Mouse (Mus musculus): Measurements from ENCODE around the gene Rnaseh2a. TPM values are rescaled to one million over a fixed set of nuclear protein-coding genes. Genes with fewer than 3 reads are reported as not detected.
"Not testable (repeated sequence)": the region's sequence is repeated elsewhere in the genome, so short reads cannot be mapped to it uniquely, and the experiment has no call there.

Rnaseh2a gene
- polyA plus RNA-seq, 1 experiment from 2014 or later = 114 TPM

GRCm38 (mm10) chr8:84907979-84908378 lies 61.6 kb downstream of the Rnaseh2a start:
- Histone ChIP-seq H3K4me1 (replicated peaks; ENCODE audit: control insufficient read depth, insufficient read depth, low read length) (peaks cover 16% of the 10 kb centered on the region), H3K4me3 (ENCODE audit: low read length) (peak overlapping the region; percentile 72), H3K9ac (ENCODE audit: low read length) (peak overlapping the region; percentile 84; the same call in 1 of the 2 replicates), H3K4me2 (ENCODE audit: low read depth, low read length) (peak overlapping the region; percentile 93), H3K27me3 (ENCODE audit: control insufficient read depth, insufficient read depth, low read depth, low read length) (peaks cover 17% of the 10 kb centered on the region)
- ATAC-seq (ENCODE audit: low read depth); H3K36me3 ChIP-seq (ENCODE audit: control insufficient read depth, insufficient read depth, low read length); H3K27ac ChIP-seq (ENCODE audit: low read length); H3K9me3 ChIP-seq (ENCODE audit: control insufficient read depth, low read length): not testable (repeated sequence)
- 29% methylated on average over 6 of the region's 7 CpGs for WGBS

GRCm38 (mm10) chr8:84907493-84907892 lies 62.1 kb downstream of the Rnaseh2a start:
- peaks cover 12% of the 10 kb centered on the region for H3K27me3 ChIP-seq (ENCODE audit: control insufficient read depth, insufficient read depth, low read depth, low read length)
- no peak overlapping the region for H3K9ac ChIP-seq (ENCODE audit: low read length)
- ATAC-seq (ENCODE audit: low read depth) = no peak
- H3K4me1 ChIP-seq (replicated peaks; ENCODE audit: control insufficient read depth, insufficient read depth, low read length) = peaks cover 12% of the 10 kb centered on the region
- 59% methylated on average over 8 of the region's 8 CpGs for WGBS
- no peaks in the 10 kb centered on the region for H3K9me3 ChIP-seq (ENCODE audit: control insufficient read depth, low read length)
- no peak overlapping the region for H3K4me2 ChIP-seq (ENCODE audit: low read depth, low read length)
- no peaks in the 10 kb centered on the region for H3K36me3 ChIP-seq (ENCODE audit: control insufficient read depth, insufficient read depth, low read length)
- no peak overlapping the region for H3K27ac ChIP-seq (ENCODE audit: low read length)
- no peak overlapping the region for H3K4me3 ChIP-seq (ENCODE audit: low read length)

- H3K9ac ChIP-seq (ENCODE audit: low read length) = no peak overlapping the region
- H3K4me2 ChIP-seq (ENCODE audit: low read depth, low read length) = no peak overlapping the region
- H3K27me3 ChIP-seq (ENCODE audit: control insufficient read depth, insufficient read depth, low read depth, low read length) = peaks cover 9% of the 10 kb centered on the region
- no peak overlapping the region for H3K27ac ChIP-seq (ENCODE audit: low read length)
- H3K4me3 ChIP-seq (ENCODE audit: low read length) = no peak overlapping the region
- no peak for ATAC-seq (ENCODE audit: low read depth)
- peaks cover 11% of the 10 kb centered on the region for H3K4me1 ChIP-seq (replicated peaks; ENCODE audit: control insufficient read depth, insufficient read depth, low read length)
- no peaks in the 10 kb centered on the region for H3K9me3 ChIP-seq (ENCODE audit: control insufficient read depth, low read length)
- 89% methylated on average over 9 of the region's 9 CpGs for WGBS
- H3K36me3 ChIP-seq (ENCODE audit: control insufficient read depth, insufficient read depth, low read length) = no peaks in the 10 kb centered on the region
Measured at GRCm38 (mm10) chr8:84907037-84907436, 62.5 kb downstream of the Rnaseh2a start.

Small RNAs within 50 kb of the gene (microRNA-seq; reads per million reads assigned to microRNA genes)
- not detected for gene Gm24197

Other genes starting within 250 kb of the Rnaseh2a start
- gene G430095P16Rik, start 246.8 kb downstream of the Rnaseh2a start, polyA plus RNA-seq (2015; fragmentation: Nextera tagmentation; extraction: Ambion mirVana) = 3.1 and 3.7 TPM in 2 replicates
- 43.9 and 44.6 TPM in 2 replicates for gene Nfix, start 169.4 kb downstream of the Rnaseh2a start, polyA plus RNA-seq (2015; fragmentation: Nextera tagmentation; extraction: Ambion mirVana)
- 6.3 and 6.5 TPM in 2 replicates for gene Dand5, start 146.9 kb downstream of the Rnaseh2a start, polyA plus RNA-seq (2015; fragmentation: Nextera tagmentation; extraction: Ambion mirVana)
- gene Gadd45gip1, start 138.2 kb downstream of the Rnaseh2a start, polyA plus RNA-seq (2015; fragmentation: Nextera tagmentation; extraction: Ambion mirVana) = 38.6 and 43.0 TPM in 2 replicates
- 110 and 120 TPM in 2 replicates for gene Rad23a, start 129.1 kb downstream of the Rnaseh2a start, polyA plus RNA-seq (2015; fragmentation: Nextera tagmentation; extraction: Ambion mirVana)
- 980 and 996 TPM in 2 replicates for gene Calr, start 122.8 kb downstream of the Rnaseh2a start, polyA plus RNA-seq (2015; fragmentation: Nextera tagmentation; extraction: Ambion mirVana)
- gene Farsa, start 112.8 kb downstream of the Rnaseh2a start, polyA plus RNA-seq (2015; fragmentation: Nextera tagmentation; extraction: Ambion mirVana) = 90.1 and 93.3 TPM in 2 replicates
- 58.7 and 59.6 TPM in 2 replicates for gene Syce2, start 97.7 kb downstream of the Rnaseh2a start, polyA plus RNA-seq (2015; fragmentation: Nextera tagmentation; extraction: Ambion mirVana)
- 36.7 and 37.3 TPM in 2 replicates for gene Gcdh, start 75.8 kb downstream of the Rnaseh2a start, polyA plus RNA-seq (2015; fragmentation: Nextera tagmentation; extraction: Ambion mirVana)
- gene Klf1, start 67.8 kb downstream of the Rnaseh2a start, polyA plus RNA-seq (2015; fragmentation: Nextera tagmentation; extraction: Ambion mirVana) = 1.5 and 4.9 TPM in 2 replicates
- gene Dnase2a, start 61.2 kb downstream of the Rnaseh2a start, polyA plus RNA-seq (2015; fragmentation: Nextera tagmentation; extraction: Ambion mirVana) = 19.9 and 21.1 TPM in 2 replicates
- 0.64 and 0.72 TPM in 2 replicates for gene Mast1, start 32.4 kb downstream of the Rnaseh2a start, polyA plus RNA-seq (2015; fragmentation: Nextera tagmentation; extraction: Ambion mirVana)
- gene Rtbdn, start 22.8 kb downstream of the Rnaseh2a start, polyA plus RNA-seq (2015; fragmentation: Nextera tagmentation; extraction: Ambion mirVana) = 0.23 and 0.29 TPM in 2 replicates
- gene Gm49661, start 334 bp downstream of the Rnaseh2a start, polyA plus RNA-seq (2015; fragmentation: Nextera tagmentation; extraction: Ambion mirVana) = not detected in 2 replicates
- gene Prdx2, start 180 bp downstream of the Rnaseh2a start, polyA plus RNA-seq (2015; fragmentation: Nextera tagmentation; extraction: Ambion mirVana) = 644 and 691 TPM in 2 replicates
- gene Junb, start 9.0 kb upstream of the Rnaseh2a start, polyA plus RNA-seq (2015; fragmentation: Nextera tagmentation; extraction: Ambion mirVana) = 13.7 and 15.5 TPM in 2 replicates
- 24.2 and 27.2 TPM in 2 replicates for gene Hook2, start 20.8 kb upstream of the Rnaseh2a start, polyA plus RNA-seq (2015; fragmentation: Nextera tagmentation; extraction: Ambion mirVana)
- gene Best2, start 44.8 kb upstream of the Rnaseh2a start, polyA plus RNA-seq (2015; fragmentation: Nextera tagmentation; extraction: Ambion mirVana) = not detected in 2 replicates
- 121 and 122 TPM in 2 replicates for gene Asna1, start 55.5 kb upstream of the Rnaseh2a start, polyA plus RNA-seq (2015; fragmentation: Nextera tagmentation; extraction: Ambion mirVana)
- gene Trir, start 57.1 kb upstream of the Rnaseh2a start, polyA plus RNA-seq (2015; fragmentation: Nextera tagmentation; extraction: Ambion mirVana) = 92.1 and 101 TPM in 2 replicates
- gene Tnpo2, start 67.1 kb upstream of the Rnaseh2a start, polyA plus RNA-seq (2015; fragmentation: Nextera tagmentation; extraction: Ambion mirVana) = 27.7 and 29.5 TPM in 2 replicates
- gene Fbxw9, start 90.3 kb upstream of the Rnaseh2a start, polyA plus RNA-seq (2015; fragmentation: Nextera tagmentation; extraction: Ambion mirVana) = 28.2 and 29.9 TPM in 2 replicates
- not detected in 2 replicates for gene Gm5741, start 98.2 kb upstream of the Rnaseh2a start, polyA plus RNA-seq (2015; fragmentation: Nextera tagmentation; extraction: Ambion mirVana)
- 51.9 and 53.9 TPM in 2 replicates for gene Dhps, start 102.0 kb upstream of the Rnaseh2a start, polyA plus RNA-seq (2015; fragmentation: Nextera tagmentation; extraction: Ambion mirVana)
- gene Wdr83os, start 111.0 kb upstream of the Rnaseh2a start, polyA plus RNA-seq (2015; fragmentation: Nextera tagmentation; extraction: Ambion mirVana) = 134 and 137 TPM in 2 replicates
- gene Wdr83, start 111.5 kb upstream of the Rnaseh2a start, polyA plus RNA-seq (2015; fragmentation: Nextera tagmentation; extraction: Ambion mirVana) = 45.4 and 45.8 TPM in 2 replicates
- gene Man2b1, start 113.5 kb upstream of the Rnaseh2a start, polyA plus RNA-seq (2015; fragmentation: Nextera tagmentation; extraction: Ambion mirVana) = 44.6 and 48.7 TPM in 2 replicates
- 3.4 and 3.7 TPM in 2 replicates for gene Zfp791, start 153.3 kb upstream of the Rnaseh2a start, polyA plus RNA-seq (2015; fragmentation: Nextera tagmentation; extraction: Ambion mirVana)
- not detected in 2 replicates for gene Cks1brt, start 182.2 kb upstream of the Rnaseh2a start, polyA plus RNA-seq (2015; fragmentation: Nextera tagmentation; extraction: Ambion mirVana)

Data from lung, embryonic 16.5 days (tissue).